Mouse (Mus musculus): ENCODE data around the gene Slc25a33. TPM values are rescaled to one million over a fixed set of nuclear protein-coding genes. Genes with fewer than 3 reads are reported as not detected.
A peak's percentile ranks its signal among the peaks of the same experiment; 100 is the strongest.
"Not testable (repeated sequence)": the region's sequence is repeated elsewhere in the genome, so short reads cannot be mapped to it uniquely, and the experiment has no call there.

Gene Slc25a33
- polyA plus RNA-seq, 1 experiment from 2014 or later = 14.2 TPM

GRCm38 (mm10) chr4:149749663-149750015, 24.4 kb downstream of the Slc25a33 start:
- H3K9me3 ChIP-seq (ENCODE audit: low read length); H3K4me3 ChIP-seq (ENCODE audit: low read length); H3K36me3 ChIP-seq (ENCODE audit: insufficient read depth, low read length); ATAC-seq (ENCODE audit: low FRiP score, low TSS enrichment); H3K27me3 ChIP-seq (ENCODE audit: insufficient read depth, low read length); H3K27ac ChIP-seq (ENCODE audit: low read length); H3K4me2 ChIP-seq (replicated peaks; ENCODE audit: low read depth, low read length); H3K4me1 ChIP-seq (ENCODE audit: insufficient read depth, low read length); H3K9ac ChIP-seq (replicated peaks; ENCODE audit: low read length): not testable (repeated sequence)
- WGBS = 94% methylated on average over 3 of the region's 3 CpGs

DNA sequence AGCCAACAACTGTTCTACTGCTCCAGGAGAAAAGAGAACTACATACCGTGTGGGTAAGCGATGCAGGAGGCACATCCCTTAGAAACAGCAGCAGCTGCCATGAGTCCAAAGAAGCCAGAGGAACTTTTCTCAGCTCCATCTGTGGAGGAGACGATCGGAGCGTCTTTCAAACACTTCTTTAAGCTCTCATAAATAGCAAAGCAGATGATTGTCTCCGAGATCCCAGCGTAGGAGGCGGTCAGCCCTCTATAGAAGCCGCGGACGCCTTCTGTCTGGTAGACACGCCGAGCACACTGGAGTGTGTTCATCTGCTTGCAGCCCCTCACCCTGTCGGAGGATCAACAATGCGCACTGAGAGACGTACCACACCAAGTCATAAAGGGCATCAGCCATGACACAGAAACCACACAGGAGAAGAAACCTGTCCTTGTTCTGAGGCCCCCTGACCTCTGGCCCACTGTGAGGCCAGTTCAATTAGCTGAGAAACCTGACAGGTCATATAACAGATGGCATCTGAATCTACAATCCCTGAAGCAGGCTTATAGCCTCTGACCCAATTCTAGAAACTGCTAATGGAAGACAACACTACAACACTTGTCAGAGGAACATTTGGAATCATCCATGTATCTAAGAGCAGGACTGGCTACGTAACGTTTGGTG, 24.9 kb downstream of the Slc25a33 start:
- no peak for ATAC-seq (ENCODE audit: low FRiP score, low TSS enrichment)
- Histone ChIP-seq H3K4me1 (ENCODE audit: insufficient read depth, low read length) (no peaks in the 10 kb centered on the region), H3K9ac (replicated peaks; ENCODE audit: low read length) (no peak overlapping the region), H3K4me2 (replicated peaks; ENCODE audit: low read depth, low read length) (no peak overlapping the region), H3K27ac (ENCODE audit: low read length) (no peak overlapping the region), H3K9me3 (ENCODE audit: low read length) (no peaks in the 10 kb centered on the region), H3K27me3 (ENCODE audit: insufficient read depth, low read length) (no peaks in the 10 kb centered on the region), H3K4me3 (ENCODE audit: low read length) (no peak overlapping the region), H3K36me3 (ENCODE audit: insufficient read depth, low read length) (0 out of 2 replicates have a peak, but pooled peaks cover 9% of the 10 kb centered on the region)
- 53% methylated on average over 18 of the region's 18 CpGs for WGBS

DNA sequence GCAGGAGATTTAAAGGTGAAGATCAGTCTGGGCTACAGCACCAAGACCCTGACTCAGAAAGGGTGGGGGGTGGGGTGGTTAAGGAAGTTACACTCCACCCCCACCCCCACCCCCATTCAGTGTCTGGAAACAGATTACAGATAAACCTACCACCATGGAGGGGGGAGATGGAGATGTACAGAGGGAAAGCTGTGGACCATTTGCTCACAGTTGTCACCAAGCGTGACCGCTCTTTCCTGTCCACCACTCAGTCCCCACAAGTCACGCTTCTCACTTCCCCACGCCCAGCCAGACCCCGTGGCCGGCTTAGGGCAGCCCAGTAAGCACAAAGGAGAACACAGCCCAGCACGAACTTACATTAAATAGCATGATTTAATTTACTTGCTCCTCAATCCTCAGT, 30.0 kb downstream of the Slc25a33 start:
- Histone ChIP-seq H3K4me1 (ENCODE audit: insufficient read depth, low read length) (no peaks in the 10 kb centered on the region), H3K27me3 (ENCODE audit: insufficient read depth, low read length) (no peaks in the 10 kb centered on the region), H3K9me3 (ENCODE audit: low read length) (no peaks in the 10 kb centered on the region), H3K4me2 (replicated peaks; ENCODE audit: low read depth, low read length) (no peak overlapping the region), H3K4me3 (ENCODE audit: low read length) (no peak overlapping the region), H3K36me3 (ENCODE audit: insufficient read depth, low read length) (peaks cover 22% of the 10 kb centered on the region), H3K9ac (replicated peaks; ENCODE audit: low read length) (no peak overlapping the region), H3K27ac (ENCODE audit: low read length) (no peak overlapping the region)
- WGBS = 46% methylated on average over 7 of the region's 7 CpGs
- peak; percentile 70; the same call in 1 of the 2 replicates for ATAC-seq (ENCODE audit: low FRiP score, low TSS enrichment)

- H3K27ac ChIP-seq (ENCODE audit: low read length) = no peak overlapping the region
- H3K36me3 ChIP-seq (ENCODE audit: insufficient read depth, low read length) = peaks cover 16% of the 10 kb centered on the region
- ATAC-seq (ENCODE audit: low FRiP score, low TSS enrichment) = no peak
- H3K4me1 ChIP-seq (ENCODE audit: insufficient read depth, low read length) = peaks cover 8% of the 10 kb centered on the region
- WGBS = 92% methylated on average over 14 of the region's 14 CpGs
- no peaks in the 10 kb centered on the region for H3K27me3 ChIP-seq (ENCODE audit: insufficient read depth, low read length)
- H3K4me2 ChIP-seq (replicated peaks; ENCODE audit: low read depth, low read length) = no peak overlapping the region
- no peaks in the 10 kb centered on the region for H3K9me3 ChIP-seq (ENCODE audit: low read length)
- no peak overlapping the region for H3K9ac ChIP-seq (replicated peaks; ENCODE audit: low read length)
- H3K4me3 ChIP-seq (ENCODE audit: low read length) = no peak overlapping the region
Observed at GRCm38 (mm10) chr4:149742011-149742530, 32.0 kb downstream of the Slc25a33 start.

DNA sequence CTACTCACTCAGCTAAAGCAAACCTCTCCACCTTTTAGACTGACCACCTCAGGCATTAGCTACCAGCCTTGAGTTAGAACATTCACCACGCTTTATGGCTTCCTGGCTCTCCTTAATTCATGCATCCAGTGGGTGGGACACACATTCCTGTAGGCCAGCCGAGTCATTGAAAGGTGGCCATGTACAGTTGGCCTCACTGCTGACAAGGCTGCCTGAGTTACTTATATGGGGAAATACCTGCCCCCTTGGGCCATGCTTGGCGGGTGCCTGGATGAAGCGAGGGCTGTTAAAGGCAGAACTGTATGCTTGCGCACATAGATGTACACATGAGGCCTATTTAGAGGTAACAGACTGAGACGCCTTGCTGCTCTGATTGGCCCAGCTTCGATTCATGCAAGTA, 33.8 kb downstream of the Slc25a33 start:
- Histone ChIP-seq H3K9me3 (ENCODE audit: low read length) (no peaks in the 10 kb centered on the region), H3K4me1 (ENCODE audit: insufficient read depth, low read length) (peaks cover 25% of the 10 kb centered on the region), H3K27ac (ENCODE audit: low read length) (peak overlapping the region; percentile 45; the same call in 1 of the 2 replicates), H3K36me3 (ENCODE audit: insufficient read depth, low read length) (peaks cover 16% of the 10 kb centered on the region), H3K27me3 (ENCODE audit: insufficient read depth, low read length) (no peaks in the 10 kb centered on the region), H3K9ac (replicated peaks; ENCODE audit: low read length) (no peak overlapping the region), H3K4me2 (replicated peaks; ENCODE audit: low read depth, low read length) (no peak overlapping the region), H3K4me3 (ENCODE audit: low read length) (no peak overlapping the region)
- WGBS = 69% methylated on average over 7 of the region's 7 CpGs
- ATAC-seq (ENCODE audit: low FRiP score, low TSS enrichment) = no peak

GRCm38 (mm10) chr4:149739478-149739877, 34.6 kb downstream of the Slc25a33 start:
- no peak overlapping the region for H3K4me2 ChIP-seq (replicated peaks; ENCODE audit: low read depth, low read length)
- no peak for ATAC-seq (ENCODE audit: low FRiP score, low TSS enrichment)
- H3K4me1 ChIP-seq (ENCODE audit: insufficient read depth, low read length) = peaks cover 33% of the 10 kb centered on the region
- no peaks in the 10 kb centered on the region for H3K9me3 ChIP-seq (ENCODE audit: low read length)
- no peaks in the 10 kb centered on the region for H3K27me3 ChIP-seq (ENCODE audit: insufficient read depth, low read length)
- no peak overlapping the region for H3K27ac ChIP-seq (ENCODE audit: low read length)
- no peak overlapping the region for H3K4me3 ChIP-seq (ENCODE audit: low read length)
- 84% methylated on average over 5 of the region's 5 CpGs for WGBS
- H3K36me3 ChIP-seq (ENCODE audit: insufficient read depth, low read length) = peaks cover 13% of the 10 kb centered on the region
- H3K9ac ChIP-seq (replicated peaks; ENCODE audit: low read length) = no peak overlapping the region

DNA sequence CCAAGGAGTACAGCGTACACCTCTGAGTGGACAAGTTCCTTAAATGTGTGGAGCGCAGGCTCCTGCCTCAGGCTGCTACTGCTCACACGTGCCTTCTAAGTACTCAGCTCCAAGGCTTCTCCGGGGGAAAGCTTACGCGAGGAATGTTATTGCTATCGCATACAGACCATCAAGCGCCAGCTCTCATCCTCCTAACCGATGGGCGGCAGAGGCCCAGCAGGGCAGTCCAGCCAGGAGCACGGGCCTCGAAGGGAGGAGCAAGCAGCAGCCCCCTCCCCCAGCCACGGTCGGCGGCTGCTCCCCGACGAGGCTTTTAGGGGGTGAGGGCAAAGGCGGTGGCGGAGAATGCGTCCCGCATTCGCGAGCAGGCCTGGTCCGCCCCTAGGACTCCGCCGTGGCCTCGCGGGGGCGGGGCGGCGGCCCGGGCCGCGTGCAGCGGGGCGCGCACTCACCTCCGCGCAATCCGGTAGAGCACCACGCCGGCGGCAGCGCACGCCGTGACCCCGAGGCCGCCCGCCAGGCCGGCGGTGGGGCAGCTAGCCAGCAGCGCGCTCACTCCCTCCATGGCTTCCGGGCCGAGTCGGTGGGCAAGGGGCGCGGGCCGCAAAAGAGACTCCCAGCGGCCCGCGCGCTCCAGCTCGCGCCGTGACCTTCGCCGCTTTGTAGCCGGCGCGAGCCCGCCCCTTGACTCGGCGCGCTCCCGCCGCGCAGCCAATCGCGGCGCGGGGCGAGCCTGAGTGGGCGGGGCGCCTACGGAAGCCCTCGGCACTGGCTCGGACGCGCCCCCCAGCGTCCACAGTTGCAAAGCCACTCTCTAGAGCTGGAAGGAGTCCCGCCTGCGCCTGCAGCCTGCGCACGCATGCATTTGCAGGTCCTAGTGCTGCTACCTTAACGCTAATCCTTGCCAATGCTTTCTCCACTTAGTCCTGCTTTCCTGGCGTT, 36.4 kb downstream of the Slc25a33 start, which contains the start of gene Tmem201:
Gene Tmem201, minus strand, starts transcription at position 662 of the 942 bp plus-strand sequence.
- WGBS = under 1% methylated on average over 88 of the region's 97 CpGs
- peak within 1 kb of the TSS; percentile 99 for H3K4me2 ChIP-seq (replicated peaks; ENCODE audit: low read depth, low read length)
- H3K4me3 ChIP-seq (ENCODE audit: low read length) = peak within 1 kb of the TSS; percentile 88
- no peaks in the 10 kb centered on the region for H3K9me3 ChIP-seq (ENCODE audit: low read length)
- peak within 1 kb of the TSS; percentile 90 for H3K9ac ChIP-seq (replicated peaks; ENCODE audit: low read length)
- peaks cover 5% of the 10 kb centered on the region; the same call in 1 of the 2 replicates for H3K36me3 ChIP-seq (ENCODE audit: insufficient read depth, low read length)
- H3K4me1 ChIP-seq (ENCODE audit: insufficient read depth, low read length) = peaks cover 51% of the 10 kb centered on the region
- H3K27me3 ChIP-seq (ENCODE audit: insufficient read depth, low read length) = no peaks in the 10 kb centered on the region
- peak; percentile 88 for ATAC-seq (ENCODE audit: low FRiP score, low TSS enrichment)
- H3K27ac ChIP-seq (ENCODE audit: low read length) = peak within 1 kb of the TSS; percentile 88

GRCm38 (mm10) chr4:149736581-149736980, 37.5 kb downstream of the Slc25a33 start:
- no peak for ATAC-seq (ENCODE audit: low FRiP score, low TSS enrichment)
- H3K4me1 ChIP-seq (ENCODE audit: insufficient read depth, low read length) = peaks cover 55% of the 10 kb centered on the region
- H3K9ac ChIP-seq (replicated peaks; ENCODE audit: low read length) = peak overlapping the region; percentile 90
- H3K4me2 ChIP-seq (replicated peaks; ENCODE audit: low read depth, low read length) = peak overlapping the region; percentile 99
- peak overlapping the region; percentile 88 for H3K4me3 ChIP-seq (ENCODE audit: low read length)
- H3K27ac ChIP-seq (ENCODE audit: low read length) = no peak overlapping the region
- no peaks in the 10 kb centered on the region for H3K27me3 ChIP-seq (ENCODE audit: insufficient read depth, low read length)
- H3K36me3 ChIP-seq (ENCODE audit: insufficient read depth, low read length) = peaks cover 4% of the 10 kb centered on the region; the same call in 1 of the 2 replicates
- WGBS = 31% methylated on average over 4 of the region's 4 CpGs
- no peaks in the 10 kb centered on the region for H3K9me3 ChIP-seq (ENCODE audit: low read length)

DNA sequence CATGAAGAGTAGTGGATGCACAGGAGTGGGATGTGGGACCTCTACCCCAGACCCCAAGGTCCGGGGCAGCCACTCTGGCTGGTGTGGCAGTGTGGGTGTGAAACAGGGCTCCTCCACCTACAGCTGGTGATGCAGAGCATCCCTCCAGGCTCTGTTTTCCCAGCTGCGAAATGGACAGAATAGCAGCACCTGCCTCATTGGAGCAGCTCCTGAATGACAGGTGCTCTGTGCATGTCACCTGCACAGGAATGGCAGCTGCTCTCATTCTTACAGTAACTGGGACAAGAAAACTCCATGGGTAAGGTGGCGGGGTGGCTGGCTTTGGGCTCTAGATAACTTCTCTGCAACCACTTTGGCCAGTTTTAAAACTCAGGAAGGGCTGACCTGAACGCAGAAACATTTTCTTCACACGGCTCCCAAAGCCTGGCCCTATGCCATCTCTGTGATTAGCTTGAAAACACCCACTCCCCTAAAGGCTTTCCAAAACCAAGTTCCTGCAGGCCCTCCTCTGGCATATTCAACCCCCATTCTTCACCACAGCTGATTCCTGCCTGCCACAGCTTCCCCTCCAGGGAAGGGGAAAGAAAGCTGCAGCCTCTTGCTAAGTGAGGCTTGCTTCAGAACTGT, 38.3 kb downstream of the Slc25a33 start:
- Histone ChIP-seq H3K4me3 (ENCODE audit: low read length) (no peak overlapping the region), H3K36me3 (ENCODE audit: insufficient read depth, low read length) (peaks cover 2% of the 10 kb centered on the region), H3K27ac (ENCODE audit: low read length) (no peak overlapping the region), H3K4me2 (replicated peaks; ENCODE audit: low read depth, low read length) (0 out of 2 replicates have a peak overlapping the region, but pooled peaks have one; percentile 99), H3K27me3 (ENCODE audit: insufficient read depth, low read length) (no peaks in the 10 kb centered on the region), H3K9ac (replicated peaks; ENCODE audit: low read length) (no peak overlapping the region), H3K4me1 (ENCODE audit: insufficient read depth, low read length) (peaks cover 55% of the 10 kb centered on the region), H3K9me3 (ENCODE audit: low read length) (no peaks in the 10 kb centered on the region)
- no peak for ATAC-seq (ENCODE audit: low FRiP score, low TSS enrichment)
- WGBS = 76% methylated on average over 5 of the region's 5 CpGs

All from kidney, embryonic 16.5 days (tissue).